Mouse (Mus musculus): ENCODE results near the gene Ube4a.

The Ube4a gene

DNA sequence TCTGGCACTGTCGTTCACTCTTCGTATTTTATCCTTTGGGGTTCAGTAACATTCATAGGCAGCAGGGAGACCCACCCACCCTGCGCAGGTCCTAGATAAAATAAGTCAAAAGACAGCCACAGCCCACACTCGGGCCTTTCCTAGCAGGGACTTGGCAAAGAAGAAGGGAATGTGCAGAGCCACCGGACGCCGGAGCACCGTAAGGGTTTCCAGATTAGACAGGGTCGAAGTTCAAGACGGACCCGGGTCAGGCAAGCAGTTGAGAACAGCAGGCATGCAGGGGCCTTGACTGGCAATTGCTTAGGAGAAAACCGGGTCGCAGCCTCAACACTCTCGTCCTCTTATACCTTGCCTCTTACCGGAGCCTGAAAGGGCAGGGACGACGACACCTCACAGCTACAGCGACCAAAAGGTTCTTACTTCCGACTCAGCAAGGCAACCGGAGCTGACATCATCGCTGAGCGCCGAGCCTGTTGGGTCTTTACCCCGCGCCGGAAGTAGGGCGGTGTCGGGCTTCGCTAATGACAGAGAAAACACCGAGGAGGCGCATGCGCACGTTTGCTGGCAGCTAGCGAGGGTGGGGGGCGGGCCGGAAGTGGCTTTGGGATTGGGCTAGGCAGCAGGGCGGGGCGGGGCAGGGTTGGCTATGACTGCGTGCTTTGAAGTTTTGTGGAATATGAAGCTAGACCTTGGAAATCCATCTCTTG is at the start of gene Ube4a:
TSS of gene Ube4a (minus strand) at position 475 of the 707 bp plus-strand sequence.
- peak; percentile 100 for DNase-seq (ENCODE audit: low read depth)

DNA sequence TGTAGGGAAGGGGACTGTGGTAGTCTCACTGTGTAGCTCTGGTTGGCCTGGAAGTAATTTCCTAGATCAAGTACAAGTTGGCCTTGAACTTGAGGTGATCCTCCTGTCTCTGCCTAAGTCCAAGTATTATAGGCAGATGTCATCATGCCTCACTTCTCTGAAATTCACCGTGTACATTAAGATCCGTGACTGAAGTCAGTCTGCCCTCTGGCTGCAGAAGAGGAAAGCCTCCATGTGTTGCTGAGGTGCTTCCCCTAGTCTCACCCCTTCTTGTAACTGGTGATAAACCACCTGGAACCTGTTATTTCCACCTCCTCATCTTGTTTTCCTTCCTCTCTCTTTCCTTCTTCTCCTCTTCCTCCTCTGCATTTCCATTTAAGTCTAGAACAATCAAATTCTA is 49.5 kb upstream of the Ube4a start:
- DNase-seq (ENCODE audit: low read depth) = no peak

DNA sequence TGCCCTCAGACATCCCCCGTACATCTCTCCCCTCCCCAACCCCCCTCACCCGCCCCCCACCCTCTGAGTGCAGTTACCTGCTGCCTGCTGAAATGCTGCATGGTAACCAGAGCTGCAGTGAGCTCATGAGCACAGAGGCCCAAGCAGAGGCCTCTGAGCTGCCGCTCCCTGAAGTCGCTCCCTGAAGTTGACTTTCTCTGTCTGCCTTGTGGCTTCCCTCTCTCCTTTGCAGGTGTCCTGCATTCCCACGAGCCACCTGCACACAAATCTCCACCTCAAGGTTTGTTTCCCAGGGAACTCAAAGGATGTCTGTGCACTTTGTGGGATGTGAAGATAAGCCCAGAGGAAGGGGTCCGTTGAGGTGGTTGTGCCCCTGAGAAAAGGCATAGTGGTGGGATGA is 45.9 kb upstream of the Ube4a start:
- no peak for DNase-seq (ENCODE audit: low read depth)

DNA sequence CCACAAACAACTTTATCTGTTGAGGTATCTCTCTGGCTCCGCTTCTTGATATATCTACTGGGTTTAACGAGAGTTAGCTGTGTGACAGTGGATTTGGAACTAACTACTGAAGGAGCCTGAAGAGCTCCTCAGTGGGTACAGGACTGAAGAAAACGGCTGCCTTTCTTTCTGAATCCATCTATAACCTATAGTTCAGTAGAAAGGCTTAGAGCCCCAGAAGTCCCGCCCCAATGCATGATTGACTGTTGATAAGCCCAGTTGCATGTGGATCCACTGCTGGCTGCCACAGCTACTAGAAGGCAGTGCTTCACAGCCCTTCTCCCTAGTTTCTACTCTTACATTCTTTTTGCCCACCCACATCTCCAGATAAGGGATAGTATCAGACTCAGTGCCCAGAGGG is 45.1 kb upstream of the Ube4a start:
- no peak for DNase-seq (ENCODE audit: low read depth)

DNA sequence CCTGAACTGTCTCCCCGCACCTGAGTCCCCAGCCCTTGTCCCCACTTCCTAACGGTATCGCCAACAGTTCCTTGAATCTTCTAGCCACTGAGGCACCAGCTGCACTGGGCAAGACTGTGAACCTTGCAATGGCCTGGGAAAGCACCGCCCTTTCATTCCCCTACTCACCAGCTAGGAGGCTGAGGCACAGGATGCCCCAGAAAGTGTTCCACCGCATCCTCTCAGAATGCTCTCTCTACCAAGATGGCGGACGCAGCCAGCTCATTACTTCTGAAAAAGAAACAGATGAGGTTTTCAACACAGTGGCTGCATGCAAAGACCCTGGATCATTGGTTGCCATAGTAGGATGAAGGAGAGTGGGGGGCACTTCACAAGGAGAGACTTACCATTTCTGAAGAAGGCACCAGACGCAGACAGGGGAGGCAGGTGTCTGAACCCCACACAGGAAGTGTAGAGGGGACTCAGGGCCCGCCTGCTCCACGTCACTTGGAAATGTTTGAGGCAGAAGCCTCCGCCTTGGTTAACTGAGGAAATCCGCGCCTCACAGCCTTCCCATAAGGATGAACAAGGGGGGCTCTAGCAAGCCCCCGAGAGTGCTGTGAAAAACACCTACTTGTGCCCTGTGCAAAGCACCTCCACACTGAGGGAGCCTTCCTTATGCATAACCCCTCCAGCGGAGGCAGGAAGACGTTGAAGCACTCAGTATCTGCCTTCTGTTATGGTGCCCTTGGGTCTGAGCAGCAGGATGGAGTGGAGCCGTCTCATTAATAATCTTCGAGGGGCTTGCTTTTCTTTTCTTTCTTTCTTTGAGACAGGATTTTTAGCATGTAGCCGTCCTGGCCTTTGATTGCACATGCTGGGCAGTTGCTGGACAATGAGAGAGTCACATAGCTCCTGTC is 44.0 kb upstream of the Ube4a start, which contains the start of gene Cd3e:
TSS of gene Cd3e (minus strand) at position 448 of the 899 bp plus-strand sequence.
- DNase-seq (ENCODE audit: low read depth) = no peak

DNA sequence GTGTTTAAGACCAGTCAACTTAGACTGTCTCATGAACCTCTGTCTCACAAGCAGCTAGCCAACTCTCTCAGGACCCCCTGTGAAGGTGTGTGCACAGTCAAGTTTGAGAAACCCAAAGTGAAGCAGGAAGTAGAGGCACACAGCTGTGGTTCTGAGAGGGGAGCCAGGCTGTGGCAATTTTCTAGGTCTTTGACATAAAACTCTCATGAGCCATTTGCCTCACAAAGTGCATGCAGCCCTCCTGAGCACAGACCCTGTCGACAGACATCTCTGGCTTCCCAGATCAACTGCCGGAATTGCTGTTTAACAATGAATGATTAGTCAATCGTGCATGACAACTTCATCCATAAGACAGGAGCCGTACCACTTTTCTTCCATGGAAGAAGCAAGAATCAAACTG is 42.9 kb upstream of the Ube4a start:
- no peak for DNase-seq (ENCODE audit: low read depth)

DNA sequence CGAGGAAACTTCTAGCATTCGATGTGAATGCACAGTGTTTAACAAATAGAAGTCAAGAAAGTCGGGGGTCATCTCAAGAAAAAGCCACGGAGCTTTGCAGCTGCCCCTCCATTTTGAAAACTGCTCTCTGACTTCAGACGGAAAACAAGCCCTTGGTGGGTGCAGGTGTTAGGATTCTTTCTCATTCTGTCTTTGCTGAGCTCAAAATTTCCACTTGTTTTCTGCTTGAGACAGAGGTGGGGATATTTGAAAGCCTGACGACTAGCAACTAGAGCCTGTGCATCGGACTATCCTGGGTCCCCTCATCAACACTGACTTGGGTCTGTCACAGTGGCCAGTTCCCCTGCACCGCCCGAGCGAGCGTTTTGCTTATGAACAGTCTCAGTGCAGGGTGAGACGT is 42.0 kb upstream of the Ube4a start:
- DNase-seq (ENCODE audit: low read depth) = no peak

DNA sequence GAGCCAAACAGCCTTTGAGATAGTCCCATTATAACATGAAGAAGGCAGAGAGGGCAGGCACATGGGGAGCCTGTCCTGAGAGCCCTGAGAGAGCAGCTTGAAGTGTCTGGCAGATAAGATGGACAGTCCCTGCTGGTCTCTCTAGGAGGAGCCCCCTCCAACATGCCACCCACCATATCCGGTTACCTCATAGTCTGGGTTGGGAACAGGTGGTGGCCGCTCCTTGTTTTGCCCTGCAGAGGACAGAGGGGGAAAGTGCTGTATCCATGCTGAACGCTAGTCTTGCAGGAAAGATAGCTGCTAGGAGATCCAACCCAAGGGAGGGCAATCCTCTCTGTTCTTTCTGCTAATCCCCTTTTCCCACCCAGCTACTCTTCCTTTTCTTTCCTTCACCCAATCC is 34.8 kb upstream of the Ube4a start:
- DNase-seq (ENCODE audit: low read depth) = no peak

DNA sequence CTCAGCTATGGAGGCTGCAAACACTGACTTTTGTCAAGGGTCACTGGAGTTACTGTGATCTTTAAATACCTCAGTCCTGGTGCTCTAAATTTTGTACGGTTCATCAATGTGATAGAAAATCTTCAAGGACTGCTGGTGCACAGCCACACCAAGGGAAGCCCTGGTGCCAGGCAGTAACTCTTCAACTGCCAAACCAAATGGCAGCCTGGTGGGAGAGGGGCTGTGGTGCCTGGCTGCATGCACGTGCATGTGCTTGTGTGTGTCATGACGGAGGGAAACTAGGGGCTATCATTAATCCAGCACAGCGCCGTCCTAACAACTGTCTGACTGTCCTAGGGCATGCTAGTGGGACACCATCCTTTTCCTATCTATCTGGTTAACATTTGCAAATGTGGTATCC is 34.4 kb upstream of the Ube4a start:
- DNase-seq (ENCODE audit: low read depth) = no peak

DNA sequence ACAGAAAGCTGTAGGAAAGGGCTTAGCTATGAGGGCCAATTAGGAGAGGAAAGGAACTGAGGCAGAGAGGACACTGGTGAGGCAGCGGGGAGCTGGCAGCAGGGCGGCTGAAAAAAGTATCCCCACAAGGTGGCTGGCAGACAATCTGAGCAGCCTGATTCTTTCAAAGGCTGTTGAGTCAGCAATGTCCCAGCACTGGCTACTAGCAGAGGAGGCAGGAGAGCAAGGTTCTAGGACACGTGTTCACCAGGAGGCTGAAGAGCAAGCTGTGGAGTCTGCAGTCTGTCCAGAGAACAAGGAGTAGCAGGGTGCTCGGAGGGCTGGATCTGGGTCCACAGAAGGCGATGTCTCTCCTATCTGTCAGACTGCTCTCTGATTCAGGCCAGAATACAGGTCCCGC is 33.8 kb upstream of the Ube4a start:
- no peak for DNase-seq (ENCODE audit: low read depth)

DNA sequence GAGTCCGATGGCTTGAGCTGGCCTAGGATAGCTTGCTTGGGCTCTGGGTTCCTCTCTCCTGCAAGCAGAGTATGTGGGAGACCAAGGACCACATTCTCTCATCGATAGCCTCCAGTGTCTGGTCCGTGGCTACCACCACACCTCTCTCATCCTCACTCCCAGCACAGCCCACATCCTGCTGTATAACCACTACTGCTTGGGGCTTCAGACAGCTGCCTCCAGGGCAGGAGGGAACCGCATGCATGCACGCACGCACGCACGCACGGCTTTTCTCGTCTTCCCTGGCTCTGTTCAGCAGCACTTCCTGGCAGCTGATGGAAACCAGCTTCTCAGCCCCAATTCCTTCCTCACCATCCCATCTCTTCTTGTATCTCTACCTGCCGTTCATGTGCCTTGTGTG is 32.7 kb upstream of the Ube4a start:
- no peak for DNase-seq (ENCODE audit: low read depth)

DNA sequence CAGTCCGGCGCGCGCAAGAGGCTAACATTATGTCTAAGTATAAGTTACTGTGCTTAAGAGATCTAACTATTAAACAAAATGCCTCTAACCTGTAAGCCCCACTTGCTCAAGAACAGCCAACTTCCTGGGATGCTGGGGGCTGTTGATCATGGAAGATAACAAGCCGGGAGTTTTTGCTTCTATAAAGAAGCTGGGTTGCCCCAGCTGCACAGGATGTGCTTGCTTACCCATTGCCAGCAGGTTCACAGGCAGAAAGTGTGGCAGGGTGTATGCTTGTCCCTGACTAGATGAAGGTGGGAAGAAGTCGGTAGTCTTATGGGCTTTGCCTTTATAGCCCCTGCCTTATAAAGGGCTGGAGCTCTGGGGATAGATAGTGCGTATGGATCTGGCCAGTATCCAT is 31.2 kb upstream of the Ube4a start:
- no peak for DNase-seq (ENCODE audit: low read depth)

DNA sequence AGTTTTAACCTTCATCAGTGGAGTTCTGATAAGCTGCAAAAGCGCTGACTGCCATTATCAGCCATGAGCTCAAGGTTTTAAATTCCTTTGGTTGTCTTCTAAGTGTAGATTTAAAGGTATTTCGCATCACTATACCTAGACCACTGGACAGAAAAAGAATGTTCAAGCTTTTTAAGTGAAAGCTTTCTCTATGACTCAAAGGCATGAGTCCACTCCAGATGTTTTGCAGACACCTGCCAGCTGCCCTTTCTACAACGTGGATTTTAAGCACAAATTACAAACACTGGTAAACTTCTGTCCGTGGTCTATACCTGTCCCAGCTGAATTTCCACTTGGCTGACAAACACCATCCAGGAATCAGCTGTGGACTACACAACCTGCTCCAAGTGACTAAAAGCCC is 29.6 kb upstream of the Ube4a start:
- no peak for DNase-seq (ENCODE audit: low read depth)

DNA sequence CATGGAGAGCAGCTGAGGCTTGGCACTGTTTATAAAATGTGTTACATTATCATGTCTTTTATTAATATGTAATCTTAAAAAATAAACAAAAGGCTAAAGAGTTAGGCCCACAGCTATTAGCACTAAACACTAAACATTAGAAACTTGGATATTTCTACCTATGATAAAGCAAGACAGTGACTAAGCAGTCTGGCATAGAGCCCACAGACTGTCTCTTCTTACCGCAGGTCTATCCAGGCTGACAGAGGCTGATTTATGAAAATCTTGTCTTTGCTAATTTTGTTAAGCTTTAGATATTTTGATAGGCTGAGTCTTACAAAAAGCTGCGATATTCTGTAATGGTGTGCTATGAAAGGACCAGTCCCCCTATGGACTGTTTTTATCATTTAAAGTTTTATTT is 27.9 kb upstream of the Ube4a start:
- DNase-seq (ENCODE audit: low read depth) = no peak

DNA sequence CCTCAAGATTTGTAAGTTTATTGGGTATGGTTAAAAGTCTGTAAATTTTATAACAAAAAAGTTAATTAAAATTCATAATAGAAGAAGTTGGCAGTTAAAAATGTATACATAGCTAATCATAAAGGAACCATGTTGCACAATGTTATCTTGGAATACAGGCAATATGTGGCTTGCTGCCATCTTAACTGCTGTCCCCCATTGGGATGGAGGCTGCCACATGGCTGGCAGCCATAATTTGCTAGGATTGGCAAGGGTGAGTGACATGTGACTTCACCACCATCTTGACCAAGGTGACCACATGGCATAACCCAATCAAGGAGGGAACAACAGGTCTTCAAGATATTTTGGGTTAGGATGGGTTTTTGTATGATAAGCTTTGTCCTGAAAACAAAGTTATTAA is 26.9 kb upstream of the Ube4a start:
- DNase-seq (ENCODE audit: low read depth) = no peak

DNA sequence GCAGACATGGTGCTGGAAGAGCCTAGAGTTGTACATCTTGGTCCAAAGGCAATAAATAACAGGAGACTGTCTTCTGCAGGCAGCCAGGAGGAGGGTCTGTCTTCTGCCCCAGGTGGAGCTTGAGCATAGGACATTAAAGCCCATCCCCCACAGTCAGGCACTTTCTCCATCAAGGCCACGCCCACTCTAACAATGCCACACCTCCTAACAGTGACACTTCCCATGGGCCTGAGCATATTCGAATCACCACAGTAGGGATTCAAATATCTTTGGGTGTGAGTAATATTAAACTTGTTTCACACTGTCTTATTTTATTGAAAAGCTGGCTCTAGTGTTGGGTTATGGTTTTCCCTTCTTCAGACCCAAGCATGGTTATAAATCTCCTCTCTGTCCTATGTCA is 26.4 kb upstream of the Ube4a start:
- DNase-seq (ENCODE audit: low read depth) = no peak

DNA sequence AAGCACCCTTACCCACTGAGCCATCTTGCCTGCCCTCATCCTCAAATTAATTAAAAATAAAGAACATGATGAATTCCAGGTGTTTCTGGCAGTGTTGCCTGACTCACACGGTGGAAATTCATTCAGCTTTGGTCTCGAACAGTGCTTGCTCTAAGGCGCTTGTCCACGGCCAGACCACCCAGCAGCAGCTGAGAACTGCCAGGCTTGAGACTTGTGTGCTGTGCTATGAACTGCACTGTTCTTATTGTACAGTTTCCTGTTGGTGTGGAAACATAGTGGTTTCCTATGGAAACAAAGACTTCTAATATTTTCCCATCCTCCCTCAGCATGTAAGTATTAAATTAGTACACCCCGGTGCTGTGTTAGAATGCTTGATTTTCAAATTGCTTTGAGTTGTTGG is 21.6 kb upstream of the Ube4a start:
- DNase-seq (ENCODE audit: low read depth) = no peak

DNA sequence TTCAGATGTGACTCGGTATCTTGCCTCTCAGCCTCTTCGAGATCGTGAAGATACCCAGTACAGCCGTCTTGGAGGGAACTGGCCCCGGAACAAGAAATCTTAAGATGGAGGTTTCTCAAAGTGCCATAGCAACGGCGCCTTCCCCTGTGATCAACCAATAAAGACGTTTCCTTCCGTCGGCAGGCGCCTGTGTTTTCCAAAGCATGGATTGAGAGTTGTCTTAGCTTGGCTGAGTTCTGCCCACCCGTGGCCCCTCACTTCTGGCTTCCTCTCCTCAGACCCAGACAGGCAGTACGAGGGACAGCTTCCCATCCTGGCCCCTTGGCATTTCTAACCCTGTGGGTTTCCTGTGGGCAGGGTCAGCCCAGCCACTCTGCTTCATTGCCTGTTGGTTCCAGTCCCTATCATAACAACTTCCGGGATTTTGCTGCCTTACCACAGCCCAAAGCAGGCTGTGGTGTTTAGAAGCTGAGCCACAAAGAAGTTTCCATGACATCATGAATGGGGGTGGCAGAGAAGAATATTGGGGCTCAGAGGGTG is 20.9 kb upstream of the Ube4a start:
- peak; percentile 68 for DNase-seq (ENCODE audit: low read depth)

DNA sequence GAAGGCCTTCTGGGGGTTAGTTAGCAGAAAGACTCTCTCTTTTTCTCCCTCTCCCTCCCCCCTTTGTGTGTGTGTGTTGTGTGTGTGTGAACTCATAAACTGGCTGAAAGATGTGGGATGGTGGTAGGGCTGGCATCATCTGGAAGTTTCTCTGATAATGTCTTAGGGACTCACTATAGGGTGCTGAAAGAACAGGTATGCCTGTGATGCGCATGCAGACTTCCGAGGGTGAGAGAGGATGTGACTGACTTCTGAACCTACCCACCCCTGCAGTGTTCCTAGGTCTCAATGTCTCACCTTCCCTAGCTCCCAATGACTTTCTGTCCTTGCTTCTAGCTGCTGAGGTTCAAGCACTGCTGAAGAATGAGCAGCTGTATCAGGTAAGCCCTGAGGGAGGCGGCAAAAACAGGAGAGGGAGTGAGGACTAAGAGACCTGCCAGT is 20.3 kb upstream of the Ube4a start:
- no peak for DNase-seq (ENCODE audit: low read depth)

DNA sequence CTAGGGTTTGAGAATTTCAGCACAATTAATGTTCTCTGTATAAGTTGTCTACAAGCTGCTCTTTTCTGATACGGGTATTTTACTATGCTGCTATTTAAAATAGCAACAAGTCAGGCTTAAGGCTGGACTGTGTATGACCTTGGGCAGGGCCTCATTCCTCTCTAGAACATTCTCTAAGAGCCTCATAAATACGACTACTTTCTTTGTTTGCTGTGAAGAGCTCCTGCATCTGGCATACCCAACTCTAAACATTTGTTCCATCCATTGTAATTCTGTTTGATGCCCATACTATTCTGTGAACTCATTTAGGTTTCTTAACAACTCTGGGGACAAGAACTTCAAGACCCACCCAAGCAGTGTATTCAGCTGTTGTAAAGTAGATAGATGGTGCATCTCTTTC is 17.6 kb upstream of the Ube4a start:
- no peak for DNase-seq (ENCODE audit: low read depth)

DNA sequence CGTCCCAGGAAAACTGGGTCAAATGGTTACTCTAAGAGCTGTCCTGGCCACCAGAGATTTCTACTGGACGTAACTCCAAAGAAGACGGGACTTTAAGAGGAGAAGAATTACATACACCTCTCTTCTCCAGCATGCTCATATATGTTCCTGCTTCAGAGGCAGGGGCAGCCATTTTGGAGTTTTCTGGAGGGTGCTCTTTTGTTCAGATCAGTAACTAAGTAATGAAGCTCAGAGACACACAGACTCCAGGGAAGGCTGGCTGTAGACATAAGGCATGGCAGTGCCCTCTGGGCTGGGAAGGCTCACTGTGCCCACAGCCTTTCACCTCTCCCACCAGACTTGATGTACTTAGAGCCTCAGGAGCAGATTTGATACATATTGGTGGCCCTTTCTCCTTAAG is 17.1 kb upstream of the Ube4a start:
- no peak for DNase-seq (ENCODE audit: low read depth)

DNA sequence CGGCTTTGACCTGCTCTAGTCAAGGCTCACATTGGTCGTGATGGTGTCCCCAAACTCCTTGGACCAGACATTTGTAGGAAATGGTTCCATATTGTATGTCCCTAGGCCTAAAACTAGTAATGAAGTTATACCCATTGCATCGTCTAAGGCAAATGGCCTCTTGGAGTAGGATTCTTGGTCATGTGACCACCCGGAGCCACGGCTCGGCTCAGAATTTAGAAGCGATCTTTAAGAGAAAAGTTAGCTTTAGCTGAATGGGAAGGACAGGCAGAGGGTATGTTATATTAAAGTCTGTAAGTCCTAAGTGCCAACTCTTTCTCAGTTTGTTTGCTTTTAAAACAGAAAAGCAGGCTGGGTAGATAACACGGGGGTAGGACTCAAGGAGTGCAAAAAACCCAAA is 16.7 kb upstream of the Ube4a start:
- DNase-seq (ENCODE audit: low read depth) = no peak

DNA sequence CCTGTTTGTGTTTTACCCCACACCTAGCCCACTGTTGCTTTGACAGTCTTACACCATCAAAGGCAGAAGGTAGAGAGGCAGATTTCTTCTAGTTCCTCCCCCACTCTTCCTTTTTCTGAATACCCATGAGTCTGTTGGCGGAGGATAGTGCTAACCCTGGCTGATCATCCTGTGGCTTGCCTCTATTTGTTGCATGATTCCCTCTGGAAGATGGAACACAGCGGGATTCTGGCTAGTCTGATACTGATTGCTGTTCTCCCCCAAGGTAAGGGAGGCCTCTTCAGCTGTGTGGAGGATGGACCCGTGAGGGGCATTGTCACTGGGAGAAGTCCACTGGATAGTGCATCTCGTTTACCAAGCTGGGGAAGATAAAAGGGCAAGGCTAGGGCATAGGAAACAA is 16.3 kb upstream of the Ube4a start, which contains the start of gene Cd3d:
TSS of gene Cd3d (plus strand) at position 111 of the 400 bp plus-strand sequence.
- no peak for DNase-seq (ENCODE audit: low read depth)

Data from c-Kit-positive CD71-negative TER-119-negative erythroid progenitor cells, embryonic 14.5 days (primary cell).